Mouse (Mus musculus) neural tube, embryonic 13.5 days (tissue): ENCODE data around the gene Hnrnpll. TPM values are rescaled to one million over a fixed set of nuclear protein-coding genes. Genes with fewer than 3 reads are reported as not detected.
A peak's percentile ranks its signal among the peaks of the same experiment; 100 is the strongest.
"Not testable (repeated sequence)": the region's sequence is repeated elsewhere in the genome, so short reads cannot be mapped to it uniquely, and the experiment has no call there.

Experiments
- ATAC-seq: fragments of 200-750 bp; cut with Nextera tagmentation; 2 replicates; pipeline ENCODE4 v1.8.0; 2017; ENCODE audit warnings: low read depth, mild to moderate bottlenecking, moderate TSS enrichment, moderate library complexity
- H3K27ac ChIP-seq: fragments of 300-500 bp; sonication (generic); replicated peaks from 2 replicates; pipeline ENCODE4 v1.5.1; 2015; ENCODE audit warnings: moderate library complexity, mild to moderate bottlenecking, inconsistent platforms
- H3K27me3 ChIP-seq: fragments of 300-500 bp; sonication (generic); 2 replicates; pipeline ENCODE4 v1.6.1; 2015; ENCODE audit warnings: mild to moderate bottlenecking, inconsistent platforms
- H3K36me3 ChIP-seq: fragments of 300-500 bp; sonication (generic); 2 replicates; pipeline ENCODE4 v1.6.1; 2015; ENCODE audit warnings: mild to moderate bottlenecking, inconsistent platforms
- H3K4me1 ChIP-seq: fragments of 300-500 bp; sonication (generic); replicated peaks from 2 replicates; pipeline ENCODE4 v1.6.1; 2015; ENCODE audit warnings: inconsistent platforms
- H3K4me2 ChIP-seq: fragments of 300-500 bp; sonication (generic); 2 replicates; pipeline ENCODE4 v1.6.1; 2015; ENCODE audit warnings: inconsistent platforms, mild to moderate bottlenecking, moderate library complexity
- H3K4me3 ChIP-seq: fragments of 300-500 bp; sonication (generic); 2 replicates; pipeline ENCODE4 v1.5.1; 2015; ENCODE audit warnings: mild to moderate bottlenecking, inconsistent platforms
- H3K9ac ChIP-seq: fragments of 300-500 bp; sonication (generic); 2 replicates; pipeline ENCODE4 v1.6.1; 2015; ENCODE audit warnings: moderate library complexity, mild to moderate bottlenecking, inconsistent platforms
- H3K9me3 ChIP-seq: fragments of 300-500 bp; sonication (generic); 2 replicates; pipeline ENCODE4 v1.6.1; 2016; ENCODE audit warnings: inconsistent platforms
- WGBS: fragments of 180-500 bp; shearing (Covaris S2); methylation state at CpG from one replicate; pipeline ENCODE4 v1.1.7; 2015; 5-methylcytosine and 5-hydroxymethylcytosine counted together
- polyA plus RNA-seq: library from polyadenylated mRNA; unstranded; fragments of >200 nt; fragmentation: Nextera tagmentation; extraction: Ambion mirVana; gene quantifications from 2 replicates; pipeline ENCODE4 v1.2.1, GENCODE M21; 2015

The Hnrnpll gene
- polyA plus RNA-seq, 1 experiment from 2014 or later: 66.7 TPM

DNA sequence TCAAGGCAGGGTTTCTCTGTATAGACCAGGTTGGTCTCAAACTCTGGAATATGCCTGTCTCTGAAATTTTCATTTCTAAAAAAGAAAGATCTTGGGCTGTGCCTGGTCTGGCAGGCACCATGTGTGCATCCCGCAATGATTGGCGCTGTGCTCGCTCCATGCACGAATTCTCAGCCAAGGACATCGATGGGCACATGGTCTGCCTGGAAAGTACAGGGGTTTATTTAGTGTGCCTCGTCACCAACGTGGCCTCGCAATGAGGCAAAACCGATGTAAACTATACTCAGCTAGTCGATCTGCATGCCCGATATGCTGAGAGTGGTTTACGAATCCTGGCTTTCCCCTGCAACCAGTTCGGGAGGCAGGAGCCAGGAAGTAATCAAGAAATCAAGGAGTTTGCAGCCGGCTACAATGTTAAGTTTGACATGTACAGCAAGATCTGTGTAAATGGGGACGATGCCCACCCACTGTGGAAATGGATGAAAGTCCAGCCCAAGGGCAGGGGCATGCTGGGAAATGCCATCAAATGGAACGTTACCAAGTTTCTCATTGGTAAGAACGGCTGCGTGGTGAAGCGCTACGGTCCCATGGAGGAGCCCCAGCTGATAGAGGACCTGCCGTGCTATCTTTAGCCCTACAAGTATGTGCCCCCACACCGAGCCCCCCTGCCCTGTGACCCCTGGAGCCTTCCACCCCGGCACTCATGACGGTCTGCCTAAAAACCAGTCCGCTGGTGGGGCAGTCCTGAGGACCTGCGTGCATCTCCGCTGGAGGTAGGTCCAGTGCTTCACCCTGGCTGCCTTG is 8.0 kb downstream of the Hnrnpll start:
- Histone ChIP-seq H3K4me2 (no peak overlapping the region), H3K36me3 (peaks cover 39% of the 10 kb centered on the region), H3K4me3 (no peak overlapping the region), H3K9ac (no peak overlapping the region), H3K4me1 (peaks cover 21% of the 10 kb centered on the region), H3K9me3 (no peaks in the 10 kb centered on the region), H3K27ac (no peak overlapping the region), H3K27me3 (no peaks in the 10 kb centered on the region)
- WGBS: 85% methylated on average over 27 of the region's 27 CpGs
- no peak for ATAC-seq

DNA sequence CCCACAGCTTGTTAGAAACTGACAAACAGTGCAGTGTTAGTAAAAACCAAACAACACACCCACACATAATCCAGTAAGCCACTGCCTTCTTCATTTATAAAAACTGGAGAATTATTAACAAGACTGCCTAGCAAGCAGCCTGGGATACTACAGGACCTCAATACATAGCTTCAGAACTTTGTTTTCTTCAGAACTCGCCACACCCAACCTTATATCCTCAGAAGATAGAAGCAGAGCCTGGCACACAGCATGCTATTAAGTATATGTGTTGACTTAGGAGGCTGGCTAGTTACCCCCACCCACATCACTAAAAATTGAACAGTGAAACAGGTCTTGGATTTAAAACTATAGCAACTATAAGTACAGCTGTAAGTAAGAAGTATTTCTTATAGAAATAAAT is 10.5 kb downstream of the Hnrnpll start:
- Histone ChIP-seq H3K4me2 (no peak overlapping the region), H3K9me3 (no peaks in the 10 kb centered on the region), H3K4me1 (peaks cover under 1% of the 10 kb centered on the region; the same call in 1 of the 2 replicates), H3K27me3 (no peaks in the 10 kb centered on the region), H3K27ac (no peak overlapping the region), H3K9ac (no peak overlapping the region), H3K4me3 (no peak overlapping the region), H3K36me3 (peaks cover 53% of the 10 kb centered on the region)
- no peak for ATAC-seq
- 95% methylated on average over 1 of the region's 1 CpGs for WGBS

DNA sequence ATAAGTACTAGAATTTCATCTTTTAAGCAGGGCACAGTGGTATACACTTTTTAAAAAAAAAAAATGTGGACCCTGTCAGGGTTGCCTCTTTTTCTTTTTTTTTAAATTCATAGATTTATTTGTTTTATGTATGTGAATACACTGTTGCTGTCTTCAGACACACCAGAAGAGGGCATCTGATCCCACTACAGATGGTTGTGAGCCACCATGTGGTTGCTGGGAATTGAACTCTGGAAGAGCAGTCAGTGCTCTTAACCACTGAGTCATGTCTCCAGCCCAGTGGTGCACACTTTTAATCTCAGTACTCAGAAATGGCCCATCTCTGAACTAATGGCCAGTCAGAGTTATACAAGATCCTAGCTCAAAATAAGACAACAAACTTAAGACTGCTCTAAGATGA is 12.8 kb downstream of the Hnrnpll start:
- not testable (repeated sequence) for ATAC-seq

DNA sequence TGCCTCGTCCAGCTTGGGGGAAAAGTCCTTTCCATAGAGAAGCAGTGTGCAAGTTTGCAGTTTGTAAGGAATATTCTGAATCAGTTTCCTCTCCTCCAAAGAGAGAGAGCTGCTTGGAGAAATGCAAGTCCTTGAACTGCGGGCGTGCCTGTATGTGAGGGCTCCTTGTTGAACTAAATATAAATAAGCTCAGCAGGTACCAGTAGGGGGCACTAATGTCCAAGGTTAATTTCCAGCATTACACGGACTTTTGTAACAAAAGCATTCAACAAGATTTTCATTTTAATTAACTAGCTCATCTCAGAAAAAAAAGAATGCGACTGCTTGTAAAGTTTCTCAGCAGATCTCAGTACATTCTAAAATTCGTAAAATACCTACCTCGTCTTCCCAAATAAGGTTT is 13.9 kb downstream of the Hnrnpll start:
- Histone ChIP-seq H3K4me2 (no peak overlapping the region), H3K4me1 (no peaks in the 10 kb centered on the region), H3K27ac (no peak overlapping the region), H3K27me3 (no peaks in the 10 kb centered on the region), H3K36me3 (peaks cover 61% of the 10 kb centered on the region), H3K9me3 (no peaks in the 10 kb centered on the region), H3K4me3 (no peak overlapping the region), H3K9ac (no peak overlapping the region)
- WGBS: 71% methylated on average over 7 of the region's 7 CpGs
- ATAC-seq: no peak

More for the DNA sequence above, 12.8 kb downstream of the Hnrnpll start:
- H3K4me3 ChIP-seq, H3K27me3 ChIP-seq, H3K4me1 ChIP-seq, H3K27ac ChIP-seq, H3K9ac ChIP-seq, H3K4me2 ChIP-seq, H3K9me3 ChIP-seq: not testable (repeated sequence)
- peaks cover 62% of the 10 kb centered on the region for H3K36me3 ChIP-seq

DNA sequence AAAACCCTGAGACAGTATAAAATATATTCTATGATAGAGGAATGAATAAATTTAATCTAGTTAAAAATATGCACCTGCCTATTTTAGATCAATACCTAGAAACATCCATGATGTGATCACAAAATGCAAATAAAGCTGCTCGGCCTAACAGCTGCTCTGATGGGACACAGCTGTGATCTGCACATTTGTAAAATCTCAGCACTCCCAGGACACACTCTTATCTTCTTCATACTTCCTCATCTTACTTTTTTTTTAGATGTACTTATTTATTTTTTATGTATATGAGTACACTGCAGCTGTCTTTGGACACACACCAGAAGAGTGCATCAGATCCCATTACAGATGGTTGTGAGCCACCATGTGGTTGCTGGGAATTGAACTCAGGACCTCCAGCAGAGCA is 20.4 kb downstream of the Hnrnpll start:
- Histone ChIP-seq H3K4me1 (peaks cover 3% of the 10 kb centered on the region; the same call in 1 of the 2 replicates), H3K4me2 (no peak overlapping the region), H3K36me3 (peaks cover 34% of the 10 kb centered on the region), H3K4me3 (no peak overlapping the region), H3K9ac (no peak overlapping the region), H3K27me3 (no peaks in the 10 kb centered on the region), H3K27ac (no peak overlapping the region), H3K9me3 (no peaks in the 10 kb centered on the region)
- ATAC-seq: no peak
- WGBS: 53% methylated on average over 1 of the region's 1 CpGs

DNA sequence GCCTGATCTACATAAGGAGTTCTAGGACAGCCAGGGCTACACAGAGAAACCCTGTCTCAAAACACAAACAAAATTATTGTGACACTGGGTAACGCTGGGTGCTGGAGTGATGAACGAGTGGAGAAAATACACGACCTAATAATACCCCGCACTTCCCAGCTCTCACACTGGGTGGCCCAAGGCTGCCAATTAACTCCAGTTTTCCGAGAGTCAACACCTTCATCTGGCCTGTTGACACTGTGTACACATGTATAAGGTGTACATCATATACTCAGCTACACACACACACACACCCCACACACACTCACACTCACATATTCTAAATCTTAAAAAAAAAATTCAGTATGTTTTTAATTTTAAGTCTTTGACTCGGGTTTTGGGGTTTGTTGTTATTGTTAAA is 33.5 kb downstream of the Hnrnpll start:
- 91% methylated on average over 6 of the region's 6 CpGs for WGBS
- Histone ChIP-seq H3K9ac (no peak overlapping the region), H3K9me3 (no peaks in the 10 kb centered on the region), H3K4me1 (no peaks in the 10 kb centered on the region), H3K27me3 (no peaks in the 10 kb centered on the region), H3K4me2 (no peak overlapping the region), H3K27ac (no peak overlapping the region), H3K36me3 (peaks cover 56% of the 10 kb centered on the region), H3K4me3 (no peak overlapping the region)
- no peak for ATAC-seq

DNA sequence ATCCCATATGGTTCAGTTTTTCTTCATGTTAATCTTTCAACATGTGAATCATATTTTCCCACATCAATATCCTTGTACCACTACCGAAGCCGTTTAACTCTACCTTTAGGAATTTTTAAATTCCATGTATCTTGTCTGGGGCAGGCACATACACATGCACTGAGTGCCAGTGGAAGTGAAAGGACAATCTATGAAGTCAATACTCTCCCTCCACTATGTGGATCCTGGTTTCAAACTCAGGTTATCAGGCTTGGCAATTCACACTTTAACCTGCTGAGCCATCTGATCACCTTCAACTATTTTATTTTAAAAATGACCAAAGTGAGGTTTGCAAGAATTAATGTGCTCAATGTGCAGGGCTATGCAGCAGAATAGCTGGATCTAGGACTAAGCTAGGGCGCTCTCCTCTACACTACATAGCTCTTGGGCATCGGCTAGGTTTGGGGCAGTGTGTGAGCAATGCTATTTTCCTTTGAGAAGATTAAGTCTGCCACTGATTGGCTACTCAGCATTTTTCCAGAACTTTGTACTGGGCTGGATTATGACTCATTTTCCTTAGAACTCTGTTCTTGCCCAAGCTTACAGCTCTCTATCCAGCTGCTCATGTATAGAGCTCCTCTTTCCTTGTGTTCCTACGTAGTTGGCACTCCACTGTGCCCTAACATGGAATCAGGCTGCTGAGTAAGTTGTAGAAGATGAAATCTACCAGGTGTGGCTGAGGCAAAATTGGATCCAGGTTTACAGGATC is 35.8 kb downstream of the Hnrnpll start:
- Histone ChIP-seq H3K27ac (no peak overlapping the region), H3K4me1 (no peaks in the 10 kb centered on the region), H3K27me3 (no peaks in the 10 kb centered on the region), H3K9ac (no peak overlapping the region), H3K9me3 (no peaks in the 10 kb centered on the region), H3K36me3 (peaks cover 36% of the 10 kb centered on the region), H3K4me3 (no peak overlapping the region), H3K4me2 (no peak overlapping the region)
- WGBS: 97% methylated on average over 5 of the region's 5 CpGs
- ATAC-seq: no peak

DNA sequence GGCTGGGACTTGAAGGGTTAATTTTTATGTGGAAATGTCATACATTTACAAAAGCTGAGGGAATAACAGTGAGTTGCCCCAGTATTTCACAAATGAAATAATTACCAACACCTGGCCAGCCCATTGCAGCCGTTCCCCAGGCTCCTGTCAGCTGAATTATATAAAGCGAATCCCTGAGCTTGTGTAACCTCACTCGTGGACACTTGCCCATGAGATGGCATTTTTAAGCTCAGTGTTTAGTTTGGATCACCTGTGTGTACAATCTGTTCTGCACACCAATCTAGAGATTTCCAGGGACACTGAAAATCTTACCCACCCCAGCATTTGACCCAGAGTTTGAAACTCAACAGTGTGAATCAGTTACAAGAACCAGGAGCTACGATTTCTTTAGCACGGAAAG is 40.0 kb downstream of the Hnrnpll start:
- H3K36me3 ChIP-seq: peaks cover 10% of the 10 kb centered on the region
- peaks cover 4% of the 10 kb centered on the region for H3K4me1 ChIP-seq
- H3K9ac ChIP-seq: no peak overlapping the region
- no peaks in the 10 kb centered on the region; the same call in 1 of the 2 replicates for H3K9me3 ChIP-seq
- no peak for ATAC-seq
- H3K4me3 ChIP-seq: no peak overlapping the region
- no peak overlapping the region for H3K4me2 ChIP-seq
- H3K27ac ChIP-seq: no peak overlapping the region
- WGBS: 75% methylated on average over 5 of the region's 5 CpGs
- no peaks in the 10 kb centered on the region for H3K27me3 ChIP-seq

DNA sequence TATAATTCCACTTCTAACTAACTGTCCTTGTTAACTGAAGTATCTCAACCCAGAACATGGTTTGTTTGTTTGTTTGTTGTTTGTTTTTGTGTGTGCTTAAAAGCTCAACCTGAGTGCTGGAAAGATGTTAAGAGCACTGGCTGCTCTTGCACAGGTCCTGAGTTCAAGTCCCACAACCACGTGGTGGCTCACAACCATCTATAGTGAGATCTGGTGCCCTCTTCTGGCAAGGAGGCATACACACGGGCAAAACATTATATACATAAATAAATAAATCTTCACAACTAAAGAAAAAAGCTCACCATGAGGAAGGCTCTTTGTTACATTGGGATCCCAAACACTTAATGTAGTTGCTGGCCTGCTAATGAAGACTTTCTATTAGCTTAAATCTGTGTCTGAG is 41.6 kb downstream of the Hnrnpll start:
- Histone ChIP-seq H3K36me3 (0 out of 2 replicates have a peak, but pooled peaks cover 4% of the 10 kb centered on the region), H3K4me1 (peaks cover 4% of the 10 kb centered on the region), H3K9ac (no peak overlapping the region), H3K27ac (no peak overlapping the region), H3K4me2 (no peak overlapping the region), H3K27me3 (no peaks in the 10 kb centered on the region), H3K4me3 (no peak overlapping the region), H3K9me3 (no peaks in the 10 kb centered on the region; the same call in 1 of the 2 replicates)
- WGBS: 74% methylated on average over 2 of the region's 2 CpGs
- ATAC-seq: no peak

DNA sequence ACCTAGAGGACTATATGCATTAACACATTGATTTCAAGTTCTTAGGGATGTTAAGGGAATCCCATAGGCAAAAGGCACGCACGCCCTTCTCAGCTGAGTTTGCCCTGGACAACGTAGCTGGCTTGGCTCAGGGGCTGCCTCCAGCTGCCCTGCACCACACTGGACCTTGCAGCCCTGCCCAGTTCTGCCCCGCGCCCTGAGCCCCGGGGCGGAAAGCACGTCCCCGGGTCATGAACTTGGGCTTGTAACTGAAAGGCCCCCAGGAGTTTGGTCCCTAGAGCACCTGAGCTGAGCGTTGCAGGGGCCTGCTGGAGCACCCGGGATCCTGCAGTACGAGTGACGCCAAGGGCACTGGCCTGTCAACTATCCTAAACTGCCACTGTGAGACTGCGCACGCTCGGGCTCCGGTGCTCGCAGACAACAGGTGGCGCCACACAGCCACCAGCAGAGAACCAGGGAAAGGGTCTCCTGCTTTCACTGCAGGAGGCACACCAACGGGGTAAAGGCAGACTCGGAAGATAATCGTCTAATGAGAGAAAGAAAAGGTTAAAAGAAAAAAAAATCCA is 43.1 kb downstream of the Hnrnpll start:
- Histone ChIP-seq H3K9me3 (no peaks in the 10 kb centered on the region; the same call in 1 of the 2 replicates), H3K4me3 (no peak overlapping the region), H3K4me2 (peak overlapping the region; percentile 40), H3K4me1 (peaks cover 4% of the 10 kb centered on the region), H3K9ac (peak overlapping the region; percentile 27; the same call in 1 of the 2 replicates), H3K27me3 (no peaks in the 10 kb centered on the region), H3K27ac (no peak overlapping the region), H3K36me3 (no peaks in the 10 kb centered on the region)
- no peak for ATAC-seq
- 12% methylated on average over 22 of the region's 22 CpGs for WGBS

DNA sequence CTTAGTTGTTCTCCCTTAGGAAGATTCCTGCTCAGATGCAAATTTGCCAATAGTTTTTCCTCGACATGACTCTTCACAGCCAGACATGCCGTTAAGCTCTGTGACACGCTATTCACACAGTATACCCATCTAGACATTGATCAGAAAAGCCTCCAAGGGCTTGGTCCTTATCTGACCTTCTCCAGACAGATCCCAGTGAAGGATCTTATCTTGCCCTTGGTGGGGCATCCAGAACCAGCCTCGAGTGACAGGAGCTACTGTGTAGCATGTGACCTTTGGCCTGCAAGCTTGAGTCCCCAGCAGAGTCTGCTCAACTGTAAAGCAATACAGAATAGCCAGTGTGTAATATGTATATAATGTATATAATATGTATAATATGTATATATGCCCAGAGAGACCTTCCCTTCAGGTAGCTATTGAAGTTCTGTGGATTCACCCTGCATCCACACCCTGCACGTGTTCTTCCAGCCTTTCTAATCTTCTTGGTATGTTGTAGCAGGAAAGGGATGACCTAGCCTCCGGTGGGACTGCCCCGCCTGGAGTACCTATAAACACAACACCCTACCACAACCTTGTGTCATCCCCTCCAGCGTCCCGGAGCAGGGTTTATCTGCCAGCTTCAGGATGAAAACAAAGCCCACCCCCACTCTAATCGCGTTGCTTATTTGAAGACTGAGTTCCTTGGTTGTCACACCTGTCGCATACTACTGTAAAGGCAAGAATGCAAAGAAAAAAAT is 43.7 kb downstream of the Hnrnpll start:
- H3K4me1 ChIP-seq: peaks cover 4% of the 10 kb centered on the region
- no peak overlapping the region for H3K9ac ChIP-seq
- H3K36me3 ChIP-seq: no peaks in the 10 kb centered on the region
- no peaks in the 10 kb centered on the region; the same call in 1 of the 2 replicates for H3K9me3 ChIP-seq
- ATAC-seq: no peak
- no peak overlapping the region for H3K27ac ChIP-seq
- H3K4me3 ChIP-seq: no peak overlapping the region
- WGBS: 67% methylated on average over 12 of the region's 12 CpGs
- H3K4me2 ChIP-seq: no peak overlapping the region
- no peaks in the 10 kb centered on the region for H3K27me3 ChIP-seq

DNA sequence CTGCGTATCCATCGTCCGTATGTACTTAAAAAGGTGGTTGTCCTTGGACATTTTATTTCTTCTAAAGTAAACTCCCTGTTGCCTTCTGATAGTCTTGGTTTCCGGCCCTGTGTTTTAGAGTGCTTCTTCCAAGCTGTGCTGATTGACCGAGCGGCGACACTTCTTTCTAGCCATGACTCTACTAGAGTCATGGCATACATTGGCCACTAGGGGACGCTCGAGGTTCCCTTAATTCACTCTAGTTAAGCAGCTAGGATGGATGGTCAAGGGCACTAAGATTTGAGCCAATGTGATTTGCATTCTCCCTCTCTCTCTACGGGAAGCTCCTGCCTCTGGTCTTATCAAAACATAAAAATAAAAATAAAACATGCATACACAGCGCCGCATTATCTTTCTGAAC is 44.7 kb downstream of the Hnrnpll start:
- H3K27me3 ChIP-seq: no peaks in the 10 kb centered on the region
- 50% methylated on average over 12 of the region's 12 CpGs for WGBS
- H3K4me2 ChIP-seq: no peak overlapping the region
- no peaks in the 10 kb centered on the region; the same call in 1 of the 2 replicates for H3K9me3 ChIP-seq
- no peak for ATAC-seq
- peaks cover 4% of the 10 kb centered on the region for H3K4me1 ChIP-seq
- H3K27ac ChIP-seq: no peak overlapping the region
- no peaks in the 10 kb centered on the region for H3K36me3 ChIP-seq
- H3K4me3 ChIP-seq: no peak overlapping the region
- no peak overlapping the region for H3K9ac ChIP-seq
